Mouse (Mus musculus) gastrocnemius, postnatal 25 days (tissue): ENCODE data around the gene Nlgn2. TPM values are rescaled to one million over a fixed set of nuclear protein-coding genes. Genes with fewer than 3 reads are reported as not detected.

Source experiments
- DNase-seq: peaks from one replicate; pipeline ENCODE4 v3.0.0; 2022
- total RNA-seq, 2 experiments: library from RNA; stranded (reverse); gene quantifications; 1 replicate in 1 of 2; 2 replicates in 1 of 2; pipeline ENCODE4 v1.2.3; 2021

The Nlgn2 gene
- total RNA-seq, 2 experiments from 2014 or later: 3.1 to 3.9 TPM

GRCm38 (mm10) chr11:69828832-69829231 is 8.8 kb downstream of the Nlgn2 start:
- no peak for DNase-seq

DNA sequence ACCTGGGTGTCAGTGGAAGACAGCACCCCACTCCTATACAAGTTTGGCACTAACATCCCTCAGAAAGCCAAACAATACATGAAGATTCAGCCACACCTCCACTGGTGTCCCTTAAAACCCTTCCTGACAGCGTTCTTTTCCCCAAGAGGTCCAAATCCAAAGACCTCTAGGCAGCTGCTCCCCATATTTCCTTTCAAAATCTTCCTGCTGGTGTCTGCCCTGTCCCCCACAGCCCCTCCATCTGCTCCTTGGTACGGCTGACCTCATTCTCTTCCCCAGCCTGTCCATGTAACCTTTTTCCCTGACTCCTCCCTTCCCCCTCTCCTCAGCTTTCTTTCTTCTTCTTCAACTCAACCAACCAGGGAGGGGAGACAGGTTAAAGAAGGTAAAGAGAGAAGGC is 14.1 kb downstream of the Nlgn2 start:
- no peak for DNase-seq

GRCm38 (mm10) chr11:69822080-69822479 is 15.5 kb downstream of the Nlgn2 start, which contains the start of gene Spem1:
TSS of gene Spem1 (minus strand) at chr11:69822180.
- no peak for DNase-seq

- DNase-seq: no peak
These were observed 18.7 kb downstream of the Nlgn2 start for GRCm38 (mm10) chr11:69818871-69819270.

- DNase-seq: no peak
These were observed 19.2 kb downstream of the Nlgn2 start, which contains the start of gene Spem2 for GRCm38 (mm10) chr11:69818365-69818764. TSS of gene Spem2 (minus strand) at chr11:69818465.

GRCm38 (mm10) chr11:69816520-69816919 is 21.1 kb downstream of the Nlgn2 start:
- no peak for DNase-seq

DNA sequence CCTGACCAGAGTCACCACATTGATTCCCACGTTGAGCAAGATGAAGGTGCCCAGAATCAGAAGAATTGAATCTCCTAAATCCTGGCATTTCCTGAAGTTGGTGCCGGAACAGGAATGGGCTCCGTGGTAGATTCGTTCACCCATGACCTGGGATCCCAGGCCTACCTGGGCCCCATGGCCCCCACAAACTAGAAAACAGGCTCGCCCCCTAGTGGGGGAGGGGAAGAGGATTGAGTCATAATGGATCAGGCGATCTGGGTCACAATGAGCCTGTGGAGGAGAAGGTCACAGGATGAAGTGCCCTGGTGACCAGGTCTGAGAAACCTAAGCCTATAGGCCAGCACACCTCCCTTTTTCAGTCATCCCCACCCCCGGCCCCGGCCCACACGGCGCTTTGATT is 22.4 kb downstream of the Nlgn2 start, which contains the start of gene Gm39566:
Gene Gm39566 (minus strand): TSS at position 144 of the 400 bp plus-strand sequence.
- no peak for DNase-seq

DNA sequence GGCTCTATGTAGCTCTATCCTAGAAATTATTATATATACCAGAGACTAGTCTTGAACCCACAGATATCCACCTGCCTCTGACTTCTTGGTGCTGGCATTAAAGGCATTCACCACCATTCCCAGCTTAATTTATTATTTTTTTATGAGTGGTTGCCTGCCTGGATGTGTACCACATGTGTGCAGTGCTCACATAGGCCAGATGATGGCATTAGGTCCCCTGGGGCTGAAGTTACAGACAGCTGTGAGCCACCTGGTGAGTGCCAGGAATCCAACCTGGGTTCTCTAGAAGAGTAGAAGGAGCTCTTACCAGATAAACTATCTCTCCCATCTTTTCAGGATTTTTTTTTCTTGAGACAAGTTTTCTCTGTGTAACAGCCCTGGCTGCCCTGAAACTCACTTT is 27.3 kb downstream of the Nlgn2 start:
- DNase-seq: no peak

DNA sequence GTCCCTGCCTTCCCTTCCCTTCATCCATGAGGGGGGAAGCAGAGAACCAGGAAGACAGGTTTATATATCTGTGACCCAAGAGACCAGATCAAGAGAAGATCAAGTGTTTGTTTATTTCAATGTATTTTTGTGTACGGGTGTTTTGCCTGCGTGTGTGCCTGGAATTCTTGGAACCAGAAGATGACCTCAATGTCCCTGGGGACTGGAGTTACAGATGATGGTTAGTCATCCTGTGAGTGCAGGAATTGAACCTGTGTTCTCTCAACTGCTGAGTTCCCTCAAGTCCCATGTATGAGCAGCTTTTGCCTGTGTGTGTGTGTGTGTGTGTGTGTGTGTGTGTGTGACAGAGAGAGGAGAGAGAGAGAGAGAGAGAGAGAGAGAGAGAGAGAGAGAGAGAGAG is 29.9 kb downstream of the Nlgn2 start:
- DNase-seq: no peak

DNA sequence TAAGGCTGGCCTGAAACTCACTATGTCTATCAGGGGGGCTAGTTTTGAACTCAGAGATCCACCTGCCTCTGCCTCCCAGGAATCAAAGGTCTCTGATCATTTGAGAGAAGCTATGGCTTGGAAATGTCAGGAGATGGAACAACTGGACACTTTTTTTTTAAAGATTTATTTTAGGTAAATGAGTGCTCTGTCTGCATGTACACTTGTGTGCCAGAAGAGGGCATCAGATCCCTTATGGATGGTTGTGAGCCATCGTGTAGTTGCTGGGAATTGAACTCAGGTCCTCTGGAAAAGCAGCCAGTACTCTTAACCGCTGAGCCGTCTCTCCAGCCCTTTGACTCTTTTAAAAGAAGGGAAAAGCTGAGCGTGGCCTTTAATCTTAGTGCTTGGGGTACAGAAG is 31.2 kb downstream of the Nlgn2 start:
- no peak for DNase-seq

DNA sequence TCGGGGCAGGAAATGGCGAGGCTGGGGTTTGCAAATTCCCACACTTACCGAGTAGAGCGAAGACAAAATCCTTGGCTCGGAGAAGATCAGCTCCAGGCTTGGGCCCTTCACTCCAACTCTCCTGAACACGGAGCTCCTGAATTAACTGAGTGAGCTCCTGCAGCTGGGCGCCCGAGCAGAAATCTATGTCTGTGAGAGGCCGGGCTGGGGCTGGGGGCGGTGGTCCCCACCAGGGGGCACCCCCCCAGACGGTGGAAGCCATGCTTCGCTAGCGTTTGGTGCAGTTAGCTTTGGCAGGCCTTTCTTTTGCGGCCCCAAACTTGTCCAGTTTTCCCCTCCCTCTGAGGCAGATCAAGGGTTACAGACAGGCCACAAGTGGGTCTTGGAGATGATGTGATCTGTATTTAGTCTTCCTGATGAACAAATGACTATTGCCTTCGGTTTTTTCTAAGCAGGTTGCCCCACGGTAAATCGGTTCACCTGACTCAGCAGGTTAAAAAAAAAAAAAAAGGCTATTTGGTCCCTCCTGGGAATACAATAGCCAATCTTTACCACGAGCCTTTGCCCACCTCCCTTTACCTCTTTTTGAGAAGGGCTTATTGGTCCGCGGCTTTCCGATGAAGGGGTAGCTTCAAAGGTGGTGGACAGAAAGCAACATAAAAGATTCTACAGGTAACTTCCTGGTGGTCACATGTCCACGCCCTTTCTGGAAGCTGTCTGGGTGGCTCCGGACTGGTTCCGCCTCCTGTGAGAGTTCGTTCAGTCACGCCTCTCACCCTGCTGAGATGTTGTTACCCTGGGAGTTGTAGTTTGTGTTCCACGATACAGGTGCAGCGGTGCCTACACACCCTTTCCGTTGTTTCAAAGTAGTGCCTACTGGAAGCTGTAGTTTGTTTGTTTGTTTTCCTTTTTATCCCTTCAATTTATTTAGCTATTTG is 32.3 kb downstream of the Nlgn2 start, which contains the start of gene Tmem102:
Gene Tmem102 (minus strand): TSS at position 653 of the 938 bp plus-strand sequence.
- no peak for DNase-seq

- DNase-seq: no peak
These were observed 33.0 kb downstream of the Nlgn2 start for GRCm38 (mm10) chr11:69804652-69804940.

GRCm38 (mm10) chr11:69803786-69804651 is 33.6 kb downstream of the Nlgn2 start:
- DNase-seq: peak; percentile 82

DNA sequence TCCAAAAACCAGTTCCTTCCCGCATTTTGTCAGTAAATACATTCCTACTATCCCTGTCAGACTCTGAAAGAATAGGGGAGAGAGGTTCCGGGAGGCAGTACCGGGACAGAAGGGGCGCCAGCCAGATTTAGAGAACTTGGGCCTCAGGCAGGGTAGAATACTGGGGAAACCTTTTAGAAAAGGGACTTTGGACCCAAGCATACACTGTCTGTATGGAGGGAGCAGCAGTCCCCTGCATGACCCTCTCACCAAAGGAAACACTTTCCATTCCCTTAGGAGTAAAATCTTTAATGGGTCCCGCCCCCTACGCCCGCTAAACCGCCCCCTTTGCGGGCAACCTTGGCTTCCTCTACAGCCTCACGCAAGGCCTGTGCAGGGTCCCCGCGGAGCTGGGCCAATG is 34.3 kb downstream of the Nlgn2 start:
- no peak for DNase-seq

GRCm38 (mm10) chr11:69802648-69803105 is 34.9 kb downstream of the Nlgn2 start:
- peak; percentile 88 for DNase-seq

GRCm38 (mm10) chr11:69801379-69801977 is 36.1 kb downstream of the Nlgn2 start, which contains the start of gene Fgf11:
TSS of gene Fgf11 (minus strand) at chr11:69801857.
- DNase-seq: no peak

- peak; percentile 47 for DNase-seq
These were observed 37.0 kb downstream of the Nlgn2 start for GRCm38 (mm10) chr11:69800392-69801197.

DNA sequence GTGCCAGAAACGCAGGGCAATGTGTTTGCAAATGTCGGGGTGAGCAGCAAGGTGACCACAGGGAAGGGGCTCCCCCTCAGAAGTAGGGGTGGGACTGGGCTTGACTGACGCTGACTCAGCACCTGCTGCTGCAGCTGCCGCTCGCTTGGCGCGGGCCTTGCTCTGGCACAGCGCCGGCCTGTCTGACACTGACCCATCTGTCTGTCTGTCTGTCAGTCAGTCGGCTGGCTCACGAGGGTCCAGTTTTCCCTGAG is 37.5 kb downstream of the Nlgn2 start:
- DNase-seq: no peak

DNA sequence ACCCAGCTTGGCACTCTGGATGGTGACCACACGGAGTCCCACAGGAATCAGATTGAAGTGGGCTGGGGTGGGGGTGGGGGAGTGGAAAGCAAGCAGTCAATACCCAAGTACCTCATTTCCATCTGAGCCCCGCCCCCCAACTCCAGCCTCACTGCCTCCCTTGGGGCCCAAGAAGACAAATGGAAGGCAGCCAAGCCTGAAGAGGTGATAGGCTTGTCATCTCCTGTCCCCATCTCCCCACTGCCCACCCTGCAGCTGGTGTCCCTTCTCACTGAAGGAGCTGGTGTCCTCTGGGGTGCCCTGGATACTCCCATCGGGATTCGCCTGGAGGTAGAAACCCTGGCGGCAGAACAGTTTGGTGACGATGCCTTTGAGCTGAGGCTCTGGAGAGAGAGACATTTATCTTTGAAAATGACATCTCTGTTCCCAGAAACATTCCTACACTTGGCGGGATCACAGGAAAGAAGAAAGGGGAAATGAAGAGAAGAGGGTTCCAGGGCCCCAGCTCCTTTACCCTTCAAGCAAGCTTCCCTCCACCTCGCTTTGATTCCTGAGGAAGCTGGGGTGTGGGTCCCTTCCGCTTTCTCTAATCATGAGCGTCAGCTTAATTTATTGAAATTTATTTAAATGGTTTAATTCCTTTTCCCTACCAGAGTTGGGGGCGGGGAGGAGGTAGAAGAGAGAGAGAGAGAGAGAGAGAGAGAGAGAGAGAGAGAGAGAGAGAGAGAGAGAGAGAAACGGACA is 38.0 kb downstream of the Nlgn2 start:
- no peak for DNase-seq

GRCm38 (mm10) chr11:69797924-69798323 is 39.7 kb downstream of the Nlgn2 start:
- DNase-seq: no peak

GRCm38 (mm10) chr11:69795983-69796435 is 41.6 kb downstream of the Nlgn2 start:
- DNase-seq: no peak
